Mouse (Mus musculus): ENCODE data around the gene Sufu. TPM values are rescaled to one million over a fixed set of nuclear protein-coding genes. Genes with fewer than 3 reads are reported as not detected.
A peak's percentile ranks its signal among the peaks of the same experiment; 100 is the strongest.

Sufu gene
- total and polyA plus RNA-seq, 3 experiments: 11.4 to 42.5 TPM; not detected in 1

- DNase-seq (ENCODE audit: low read depth, low spot score): no peak
- H3K4me3 ChIP-seq (ENCODE audit: control insufficient read depth in 1 of 2, insufficient read depth in 1 of 2, low read depth in 2 of 2, low read length in 2 of 2): no peak overlapping the region
- no peaks in the 10 kb centered on the region for H3K79me2 ChIP-seq (ENCODE audit: control insufficient read depth, insufficient read depth, low read length, poor library complexity)
- H3K4me1 ChIP-seq (ENCODE audit: control insufficient read depth in 1 of 2, insufficient read depth in 2 of 2, low read length in 2 of 2): no peaks in the 10 kb centered on the region
- no peaks in the 10 kb centered on the region for H3K36me3 ChIP-seq (ENCODE audit: control insufficient read depth in 1 of 2, insufficient read depth in 2 of 2, low read length in 2 of 2)
- H3K27ac ChIP-seq (ENCODE audit: control insufficient read depth, low read depth, low read length): no peak overlapping the region
- no peaks in the 10 kb centered on the region for H3K27me3 ChIP-seq (ENCODE audit: control insufficient read depth in 1 of 2, insufficient read depth in 2 of 2, low read length in 2 of 2)
- no peak overlapping the region for H3K9ac ChIP-seq (ENCODE audit: control insufficient read depth, low read depth, low read length, poor library complexity, severe bottlenecking)
- TF ChIP-seq RAD21 (IDR thresholded peaks at IDR 0.05; ENCODE audit: low read depth, low read length) (no peak), CTCF (IDR thresholded peaks at IDR 0.05 in 2 of 3, conservative IDR thresholded peaks at IDR 0.05 in 1 of 3; ENCODE audit: control insufficient read depth in 1 of 3, insufficient read depth in 1 of 3, low read depth in 2 of 3, low read length in 3 of 3, poor library complexity in 1 of 3, severe bottlenecking in 1 of 3) (no peak), UBTF (IDR thresholded peaks at IDR 0.05; ENCODE audit: borderline replicate concordance, insufficient read depth, low read depth, low read length) (no peak), MXI1 (IDR thresholded peaks at IDR 0.05; ENCODE audit: low read depth, low read length) (no peak), MAZ (IDR thresholded peaks at IDR 0.05; ENCODE audit: low read depth, low read length) (no peak), MYC (IDR thresholded peaks at IDR 0.05; ENCODE audit: low read depth, low read length) (no peak), ZC3H11A (IDR thresholded peaks at IDR 0.05; ENCODE audit: low read depth, low read length) (no peak), MYB (IDR thresholded peaks at IDR 0.05; ENCODE audit: low read depth, low read length) (no peak), EP300 (IDR thresholded peaks at IDR 0.05; ENCODE audit: low read depth in 1 of 2, low read length in 2 of 2) (no peak), TAL1 (IDR thresholded peaks at IDR 0.05; ENCODE audit: low read length) (no peak), GABPA (IDR thresholded peaks at IDR 0.05; ENCODE audit: low read depth, low read length) (no peak), CHD2 (IDR thresholded peaks at IDR 0.05; ENCODE audit: low read length) (no peak)
- no peaks in the 10 kb centered on the region for H3K9me3 ChIP-seq (replicated peaks; ENCODE audit: insufficient read depth, low read length)
Observed at GRCm38 (mm10) chr19:46462574-46462973, 65.9 kb downstream of the Sufu start.

GRCm38 (mm10) chr19:46463446-46463845, 66.8 kb downstream of the Sufu start:
- no peak overlapping the region for H3K27ac ChIP-seq (ENCODE audit: control insufficient read depth, low read depth, low read length)
- no peaks in the 10 kb centered on the region for H3K79me2 ChIP-seq (ENCODE audit: control insufficient read depth, insufficient read depth, low read length, poor library complexity)
- no peaks in the 10 kb centered on the region for H3K9me3 ChIP-seq (replicated peaks; ENCODE audit: insufficient read depth, low read length)
- no peak for TF ChIP-seq SMC3 (IDR thresholded peaks at IDR 0.05; ENCODE audit: low read depth, low read length)
- peak in 2 of 3 experiments; percentile 22 to 38; a peak in 3 of 6 replicates for TF ChIP-seq CTCF (IDR thresholded peaks at IDR 0.05 in 2 of 3, conservative IDR thresholded peaks at IDR 0.05 in 1 of 3; ENCODE audit: control insufficient read depth in 1 of 3, insufficient read depth in 1 of 3, low read depth in 2 of 3, low read length in 3 of 3, poor library complexity in 1 of 3, severe bottlenecking in 1 of 3)
- TF ChIP-seq GATA1 (IDR thresholded peaks at IDR 0.05; ENCODE audit: low read depth, low read length): no peak
- H3K9ac ChIP-seq (ENCODE audit: control insufficient read depth, low read depth, low read length, poor library complexity, severe bottlenecking): no peak overlapping the region
- H3K4me3 ChIP-seq (ENCODE audit: control insufficient read depth in 1 of 2, insufficient read depth in 1 of 2, low read depth in 2 of 2, low read length in 2 of 2): no peak overlapping the region
- H3K27me3 ChIP-seq (ENCODE audit: control insufficient read depth in 1 of 2, insufficient read depth in 2 of 2, low read length in 2 of 2): no peaks in the 10 kb centered on the region
- H3K4me1 ChIP-seq (ENCODE audit: control insufficient read depth in 1 of 2, insufficient read depth in 2 of 2, low read length in 2 of 2): no peaks in the 10 kb centered on the region
- no peaks in the 10 kb centered on the region for H3K36me3 ChIP-seq (ENCODE audit: control insufficient read depth in 1 of 2, insufficient read depth in 2 of 2, low read length in 2 of 2)
- DNase-seq (ENCODE audit: low read depth, low spot score): peak; percentile 38

- H3K79me2 ChIP-seq (ENCODE audit: control insufficient read depth, insufficient read depth, low read length, poor library complexity): no peaks in the 10 kb centered on the region
- no peak for DNase-seq (ENCODE audit: low read depth, low spot score)
- H3K27me3 ChIP-seq (ENCODE audit: control insufficient read depth in 1 of 2, insufficient read depth in 2 of 2, low read length in 2 of 2): no peaks in the 10 kb centered on the region
- TF ChIP-seq ZKSCAN1 (IDR thresholded peaks at IDR 0.05; ENCODE audit: low read depth, low read length): no peak
- TF ChIP-seq CHD2 (IDR thresholded peaks at IDR 0.05; ENCODE audit: low read length): no peak
- TF ChIP-seq MYC (IDR thresholded peaks at IDR 0.05; ENCODE audit: low read depth, low read length): no peak
- TF ChIP-seq SIN3A (IDR thresholded peaks at IDR 0.05; ENCODE audit: low read length): no peak
- no peak for TF ChIP-seq RCOR1 (IDR thresholded peaks at IDR 0.05; ENCODE audit: low read depth, low read length)
- no peak for TF ChIP-seq NRF1 (IDR thresholded peaks at IDR 0.05; ENCODE audit: insufficient read depth, low read depth, low read length, poor library complexity, severe bottlenecking)
- no peak for TF ChIP-seq POLR2A (IDR thresholded peaks at IDR 0.05; ENCODE audit: control insufficient read depth in 1 of 2, insufficient read depth in 1 of 2, low read depth in 1 of 2, low read length in 2 of 2, poor library complexity in 1 of 2)
- peaks cover 0 to 10% of the 10 kb centered on the region in 2 experiments; a peak in 2 of 4 replicates for H3K36me3 ChIP-seq (ENCODE audit: control insufficient read depth in 1 of 2, insufficient read depth in 2 of 2, low read length in 2 of 2)
- no peak overlapping the region for H3K4me3 ChIP-seq (ENCODE audit: control insufficient read depth in 1 of 2, insufficient read depth in 1 of 2, low read depth in 2 of 2, low read length in 2 of 2)
- no peaks in the 10 kb centered on the region for H3K9me3 ChIP-seq (replicated peaks; ENCODE audit: insufficient read depth, low read length)
- H3K27ac ChIP-seq (ENCODE audit: control insufficient read depth, low read depth, low read length): no peak overlapping the region
- H3K9ac ChIP-seq (ENCODE audit: control insufficient read depth, low read depth, low read length, poor library complexity, severe bottlenecking): no peak overlapping the region
- peaks cover 6 to 9% of the 10 kb centered on the region in 2 experiments for H3K4me1 ChIP-seq (ENCODE audit: control insufficient read depth in 1 of 2, insufficient read depth in 2 of 2, low read length in 2 of 2)
Observed at GRCm38 (mm10) chr19:46466160-46466559, 69.5 kb downstream of the Sufu start.
